In genomic region chr10:20125226-20125625, GRCm38 (mm10) we compare ENCODE assay signal across 7 mouse cellular contexts. TPM values are rescaled to one million over a fixed set of nuclear protein-coding genes. Genes with fewer than 3 reads are reported as not detected.
DNase-seq lines count a peak whose midpoint lies in the region; ATAC-seq lines count a peak whose summit lies in the region.

No protein-coding gene starts in this region.

- no peaks in the 10 kb centered on the region for H3K9me3 ChIP-seq in forebrain, embryonic 13.5 days (replicated peaks)
- no peaks in the 10 kb centered on the region for H3K9me3 ChIP-seq in hindbrain, embryonic 16.5 days (ENCODE audit: control insufficient read depth, low read length)

- ATAC-seq in forebrain, embryonic 13.5 days = peak; percentile 81
- peak; percentile 86 for ATAC-seq in hindbrain, embryonic 16.5 days

- WGBS in forebrain, embryonic 13.5 days = 51% methylated on average over 4 of the region's 4 CpGs
- WGBS in hindbrain, embryonic 16.5 days = 46% methylated on average over 4 of the region's 4 CpGs

- H3K9ac ChIP-seq in forebrain, embryonic 13.5 days = no peak overlapping the region
- H3K9ac ChIP-seq in hindbrain, embryonic 16.5 days (ENCODE audit: low read depth, low read length) = no peak overlapping the region

- no peak overlapping the region for H3K27ac ChIP-seq in forebrain, embryonic 13.5 days
- H3K27ac ChIP-seq in hindbrain, embryonic 16.5 days (ENCODE audit: low read depth, low read length) = no peak overlapping the region

- no peak overlapping the region for H3K4me2 ChIP-seq in forebrain, embryonic 13.5 days
- no peak overlapping the region for H3K4me2 ChIP-seq in hindbrain, embryonic 16.5 days (ENCODE audit: low read length)

- H3K4me1 ChIP-seq in forebrain, embryonic 13.5 days = 0 out of 2 replicates have a peak, but pooled peaks cover 3% of the 10 kb centered on the region
- 0 out of 2 replicates have a peak, but pooled peaks cover 4% of the 10 kb centered on the region for H3K4me1 ChIP-seq in hindbrain, embryonic 16.5 days (ENCODE audit: control insufficient read depth, insufficient read depth, low read depth, low read length)

- DNase-seq in MN1 (ENCODE audit: low spot score) = peak; percentile 86
- DNase-seq in c-Kit-negative CD71-positive TER-119-positive erythroid progenitor cells, embryonic 14.5 days (ENCODE audit: low read depth, low spot score) = peak; percentile 29
- peak; percentile 62 to 74 for DNase-seq in layer of hippocampus, postnatal 10 days (ENCODE audit: low spot score in 2 of 2)
- peak; percentile 85 for DNase-seq in lung, postnatal 36 days
- peak; percentile 77 to 80 for DNase-seq in right cerebral cortex, postnatal 10 days (ENCODE audit: low spot score in 2 of 2)

- H3K27me3 ChIP-seq in forebrain, embryonic 13.5 days = no peaks in the 10 kb centered on the region
- no peaks in the 10 kb centered on the region for H3K27me3 ChIP-seq in hindbrain, embryonic 16.5 days (replicated peaks; ENCODE audit: control insufficient read depth, insufficient read depth, low read length)

- H3K36me3 ChIP-seq in forebrain, embryonic 13.5 days (ENCODE audit: poor library complexity, severe bottlenecking) = no peaks in the 10 kb centered on the region
- H3K36me3 ChIP-seq in hindbrain, embryonic 16.5 days (ENCODE audit: control insufficient read depth, insufficient read depth, low read length) = no peaks in the 10 kb centered on the region

- no peak overlapping the region for H3K4me3 ChIP-seq in forebrain, embryonic 13.5 days
- H3K4me3 ChIP-seq in hindbrain, embryonic 16.5 days (ENCODE audit: low read length) = no peak overlapping the region

RNA-seq across cellular contexts. Expression of gene Map7, which starts 23.0 kb away (rescaled TPM):
- polyA plus RNA-seq in forebrain, embryonic 13.5 days (2015; fragmentation: Nextera tagmentation; extraction: Ambion mirVana) = 4.1 and 4.4 TPM in 2 replicates
- polyA plus RNA-seq in hindbrain, embryonic 16.5 days (2015; fragmentation: Nextera tagmentation; extraction: Ambion mirVana) = 10.0 and 11.2 TPM in 2 replicates
- total RNA-seq in layer of hippocampus, postnatal 10 days (2021) = 10 to 100 TPM; 42.3 to 49.4 TPM

Comparison
In these comparisons a context has a peak if more than half of its experiments do, and no peak if none do; other contexts are left out.
1. DNase-seq: peak in every context shown above with its lines; median percentile 86 in MN1; 85 in lung, postnatal 36 days; 78 in right cerebral cortex, postnatal 10 days; 68 in layer of hippocampus, postnatal 10 days; 29 in c-Kit-negative CD71-positive TER-119-positive erythroid progenitor cells, embryonic 14.5 days.